Mouse (Mus musculus): Measurements from ENCODE around the gene Ntn3.

GRCm38 (mm10) chr17:24258981-24259380 is 49.6 kb upstream of the Ntn3 start:
- TF ChIP-seq POLR2A (IDR thresholded peaks at IDR 0.05; ENCODE audit: borderline replicate concordance, control insufficient read depth, low read depth, low read length) (no peak), CTCF (IDR thresholded peaks at IDR 0.05; ENCODE audit: control insufficient read depth, insufficient read depth, low read length) (no peak)
